Mouse (Mus musculus): ENCODE data around the gene Cdc42se2.

- TF ChIP-seq CTCF (IDR thresholded peaks at IDR 0.05): peak; percentile 48
- TF ChIP-seq EP300 (IDR thresholded peaks at IDR 0.05): no peak
Observed at GRCm38 (mm10) chr11:54834596-54834995, 47.1 kb upstream of the Cdc42se2 start.
